Mouse (Mus musculus) adrenal gland, postnatal 10 days (tissue): ENCODE data around the gene Npdc1. TPM values are rescaled to one million over a fixed set of nuclear protein-coding genes. Genes with fewer than 3 reads are reported as not detected.
A peak's percentile ranks its signal among the peaks of the same experiment; 100 is the strongest.

Experiments
- DNase-seq: peaks from one replicate; pipeline ENCODE4 v3.0.0; 2021; ENCODE audit warnings: mixed read lengths
- long read RNA-seq, 2 experiments: library from polyadenylated mRNA; stranded (forward); transcript quantifications; one replicate each; pipeline ENCODE4 v2.0.0; 2021
- total RNA-seq, 2 experiments: library from RNA; stranded (reverse); gene quantifications; 2 replicates each; pipeline ENCODE4 v1.2.3; 2021

The Npdc1 gene
- total RNA-seq: 10 to 100 TPM; 67.8 to 83.9 TPM
- long read RNA-seq, experiment 1, transcript Npdc1-202 (9 exons, 1,485 nt): major isoform, 64 of 98 reads
- long read RNA-seq, experiment 1, partial matches to known transcripts: 25 of 98 reads
- long read RNA-seq, experiment 1, other reads (novel, unspliced or antisense): 6 of 98 reads
- long read RNA-seq, experiment 2, transcript Npdc1-202 (9 exons, 1,485 nt): major isoform, 39 of 55 reads
- long read RNA-seq, experiment 2, partial matches to known transcripts: 4 of 55 reads
- long read RNA-seq, experiment 2, other reads (novel, unspliced or antisense): 11 of 55 reads

DNA sequence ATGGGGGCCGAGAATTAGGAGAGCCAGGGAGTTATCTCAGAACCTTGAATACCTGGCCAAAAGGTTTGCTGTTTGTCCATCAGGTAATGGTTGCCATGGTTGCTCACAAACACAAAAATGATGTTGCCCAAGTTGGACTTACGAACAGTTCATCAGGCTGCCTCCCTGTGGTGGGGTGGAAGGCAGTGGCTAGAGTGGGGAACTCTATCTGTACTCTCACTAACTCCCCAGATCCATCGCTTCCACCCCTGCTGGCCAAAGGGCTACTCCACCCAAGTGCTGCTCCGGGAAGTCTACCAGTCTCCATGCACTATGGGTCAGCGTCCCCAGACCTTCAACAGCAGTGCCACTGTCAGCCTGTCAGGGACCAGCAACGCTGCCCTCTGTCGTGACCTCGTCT, at the start of gene Npdc1:
Gene Npdc1, plus strand, starts transcription at position 301 of the 400 bp plus-strand sequence.
- DNase-seq: no peak

DNA sequence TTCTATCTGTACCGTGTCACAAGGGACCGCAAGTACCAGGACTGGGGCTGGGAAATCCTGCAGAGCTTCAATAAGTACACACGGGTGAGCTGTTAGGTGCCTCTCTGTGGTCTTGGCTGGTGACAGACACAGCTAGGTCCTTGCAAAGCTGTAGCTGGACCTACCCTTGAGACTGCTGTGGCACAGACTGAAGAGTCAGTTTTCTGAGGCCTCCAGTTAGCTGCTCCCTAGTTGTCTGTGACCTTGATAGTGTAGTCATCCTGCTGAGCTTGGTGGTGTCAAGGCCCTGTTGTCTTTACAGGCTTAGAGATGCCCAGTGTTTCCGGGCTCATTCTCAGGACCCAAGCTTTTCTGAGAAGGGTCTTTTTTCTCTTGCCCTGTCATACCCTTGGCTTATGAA, 49.7 kb upstream of the Npdc1 start:
- DNase-seq: peak; percentile 31

- no peak for DNase-seq
These were observed 48.5 kb upstream of the Npdc1 start for GRCm38 (mm10) chr2:25350701-25351100.

- no peak for DNase-seq
These were observed 44.9 kb upstream of the Npdc1 start for GRCm38 (mm10) chr2:25354211-25354610.

GRCm38 (mm10) chr2:25355419-25356066, 43.6 kb upstream of the Npdc1 start:
- DNase-seq: no peak

DNA sequence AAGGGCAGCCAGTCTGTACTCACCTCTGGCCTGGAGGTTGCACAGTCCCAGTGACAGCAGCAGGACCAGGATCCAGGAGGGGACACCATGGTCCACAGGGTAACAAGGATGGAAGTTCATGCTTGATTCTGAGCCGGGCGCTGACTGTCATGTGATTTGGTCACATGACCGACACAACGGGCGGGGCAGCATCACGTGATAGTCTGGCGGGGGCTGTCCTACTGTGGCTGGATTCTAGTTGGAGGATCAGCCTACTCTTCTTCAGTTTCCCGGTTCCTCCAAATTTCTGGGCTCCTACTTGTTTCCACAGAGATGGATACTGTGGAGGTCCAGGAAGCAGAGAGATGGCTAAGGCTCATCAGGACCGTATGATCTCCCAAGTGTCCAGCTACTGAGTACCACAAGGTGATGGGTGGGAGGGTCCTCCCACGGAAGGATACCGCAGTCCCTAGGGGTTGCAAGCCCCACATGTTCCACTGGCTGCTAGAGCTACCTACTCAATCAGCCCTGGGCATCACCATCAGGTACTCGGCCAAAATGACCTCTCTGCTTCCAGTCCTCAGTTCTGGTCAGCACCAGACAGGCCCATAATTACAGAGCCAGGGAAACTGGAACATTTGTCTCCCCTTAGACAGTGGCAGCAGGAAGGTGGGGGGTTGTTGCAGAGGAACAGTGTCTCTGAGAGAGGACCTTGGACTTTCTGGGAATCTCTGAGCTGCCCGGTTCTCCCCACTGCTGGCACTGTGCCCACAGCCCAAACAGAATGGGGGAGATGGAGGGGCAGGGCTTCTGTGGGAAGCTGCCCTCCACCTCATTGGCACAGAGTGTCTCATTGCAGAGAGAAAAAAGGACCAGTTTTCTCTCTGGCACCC, 42.7 kb upstream of the Npdc1 start, which contains the start of gene Dpp7:
Gene Dpp7, minus strand, starts transcription at position 152 of the 872 bp plus-strand sequence.
- DNase-seq: peak; percentile 87

DNA sequence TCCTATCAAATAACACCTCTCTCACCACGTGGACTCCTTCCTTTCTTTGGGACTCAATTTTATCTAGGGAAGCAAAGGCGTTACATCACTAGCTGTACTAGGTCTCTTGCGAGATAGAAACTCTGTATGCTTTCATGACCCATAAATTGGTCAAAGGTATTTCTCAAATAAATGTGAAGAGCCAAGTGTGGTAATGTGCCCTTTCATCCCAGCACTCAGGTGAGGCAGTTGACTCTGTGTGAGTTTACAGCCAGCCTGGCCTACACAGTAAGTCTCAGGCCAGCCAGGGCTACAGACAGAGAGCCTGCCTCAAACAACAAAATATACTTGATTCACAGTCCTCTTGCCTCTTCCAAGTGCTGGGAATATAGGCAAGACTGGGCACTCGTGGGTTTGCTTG, 39.3 kb upstream of the Npdc1 start:
- no peak for DNase-seq

DNA sequence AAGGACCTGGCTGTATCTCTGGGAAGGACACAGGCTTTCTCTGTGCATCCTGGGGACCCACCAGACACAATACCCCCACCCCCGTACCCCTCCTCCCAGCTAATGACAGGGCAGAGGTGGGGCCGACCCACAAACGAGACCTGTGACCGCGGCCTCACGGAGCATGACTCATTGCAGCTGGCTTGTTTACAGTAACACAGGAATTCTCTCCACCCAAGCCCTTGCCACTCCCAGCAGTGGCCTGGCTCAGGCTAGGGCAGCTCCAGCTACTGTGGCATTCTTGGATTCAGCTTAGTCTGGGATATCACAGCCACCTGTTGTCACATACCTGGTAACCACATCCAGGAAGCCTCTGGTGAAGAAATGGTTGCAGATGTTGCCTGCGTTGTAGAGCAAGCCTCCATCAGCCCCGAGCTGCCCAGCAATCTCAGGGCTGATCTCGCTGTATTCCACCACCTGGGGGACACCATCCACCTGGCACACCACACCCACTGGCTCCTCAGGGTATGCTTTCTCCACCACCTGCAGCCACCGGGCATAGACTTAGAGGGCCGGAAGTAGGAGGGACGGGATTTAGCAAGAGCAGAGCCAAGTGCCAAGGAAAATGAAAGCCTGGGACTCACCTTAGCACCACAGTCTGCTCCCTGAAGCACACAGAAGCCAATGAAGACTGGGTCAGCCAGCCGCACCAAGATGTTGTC, 35.5 kb upstream of the Npdc1 start:
- DNase-seq: no peak

DNA sequence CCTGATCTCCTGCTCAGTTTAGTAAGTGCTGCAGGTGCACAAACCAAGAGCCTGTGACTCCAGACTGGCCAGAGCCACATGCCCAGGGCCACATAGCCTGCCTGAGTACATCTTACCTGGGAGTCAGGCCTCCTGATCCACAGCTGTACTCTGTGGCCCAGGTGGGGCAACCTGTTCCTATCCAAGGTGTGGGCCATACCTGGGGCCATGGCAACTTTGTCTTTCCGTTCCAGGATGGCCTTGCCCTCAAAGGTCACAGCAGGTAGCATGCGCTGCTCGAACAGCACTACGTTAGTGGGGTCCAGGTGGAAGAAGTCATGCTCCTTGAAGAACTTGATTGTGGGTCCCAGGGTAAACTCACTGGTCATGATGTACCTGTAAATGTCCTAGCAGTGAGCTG, 34.8 kb upstream of the Npdc1 start:
- no peak for DNase-seq

DNA sequence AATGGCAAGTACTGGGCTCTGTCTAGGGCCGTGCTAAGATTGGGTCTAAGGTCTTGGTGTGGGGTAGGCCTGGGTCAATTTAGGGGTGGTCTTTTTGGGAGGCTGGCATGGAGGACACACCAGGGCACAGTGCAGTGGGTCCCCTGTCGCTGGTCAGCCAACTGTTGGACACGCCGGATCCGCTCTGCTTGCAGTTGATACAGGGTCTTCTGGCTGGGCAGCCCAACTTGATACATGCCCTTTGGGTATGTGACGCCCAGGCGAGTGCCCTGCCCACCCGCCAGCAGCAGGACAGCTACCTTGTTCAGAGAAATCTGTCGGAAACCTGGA, 34.4 kb upstream of the Npdc1 start:
- DNase-seq: no peak

DNA sequence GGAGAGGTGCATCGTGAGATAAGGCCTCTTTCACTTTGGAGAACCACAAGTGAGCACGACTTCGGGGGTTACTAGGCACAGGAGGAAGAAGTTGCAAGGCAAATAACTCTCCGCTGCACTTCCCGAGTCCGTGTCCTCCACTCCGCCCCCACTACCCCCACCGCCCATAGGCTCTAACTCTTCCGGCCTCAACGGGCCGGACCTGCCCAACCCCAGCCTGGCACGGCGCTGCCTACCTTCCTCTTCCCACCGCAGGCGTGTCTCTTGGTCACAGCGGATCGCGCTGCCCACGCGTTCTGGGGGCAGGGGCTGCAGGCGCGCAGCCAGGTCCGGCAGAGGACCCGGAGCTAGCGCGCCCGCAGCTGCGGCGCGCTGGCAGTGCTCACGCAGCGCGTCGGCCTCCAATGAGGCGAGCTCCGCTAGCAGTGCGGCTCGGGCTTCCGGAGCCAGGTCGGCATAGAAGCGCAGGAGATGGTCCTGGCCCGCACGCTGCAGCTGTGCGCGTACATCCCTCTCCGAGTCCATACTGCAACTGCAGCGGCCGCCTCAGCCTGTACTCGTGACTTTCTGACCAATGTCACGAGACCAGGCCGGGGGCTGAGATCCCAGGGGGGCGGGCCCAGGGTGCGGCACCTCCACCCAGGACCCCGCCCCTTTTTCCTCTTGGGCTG, 33.9 kb upstream of the Npdc1 start, which contains the start of gene Uap1l1:
Gene Uap1l1, minus strand, starts transcription at position 592 of the 671 bp plus-strand sequence.
- DNase-seq: peak; percentile 85

DNA sequence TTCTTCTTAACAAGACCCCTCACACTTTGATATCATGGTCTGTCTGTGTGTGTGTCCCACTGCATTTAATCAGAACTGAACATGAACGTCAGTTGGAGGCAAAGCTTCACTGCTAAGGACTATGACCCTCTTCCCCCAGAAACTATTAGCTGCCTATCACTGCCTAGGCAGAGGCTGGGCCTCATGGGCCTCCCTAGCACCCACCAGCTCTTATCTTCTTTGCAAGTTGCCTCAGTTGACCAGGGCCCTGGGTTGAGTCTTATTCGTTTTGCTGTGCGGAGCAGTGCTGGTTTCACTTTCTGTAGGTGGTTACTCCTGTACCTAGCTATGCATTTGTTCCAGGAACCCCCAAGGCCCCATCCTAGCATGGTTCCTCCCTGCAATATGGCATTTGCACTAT, 29.2 kb upstream of the Npdc1 start:
- DNase-seq: no peak

GRCm38 (mm10) chr2:25371764-25372643, 27.1 kb upstream of the Npdc1 start, which contains the start of gene Sapcd2:
TSS of gene Sapcd2 (plus strand) at chr2:25372321.
- peak; percentile 90 for DNase-seq

GRCm38 (mm10) chr2:25372644-25373391, 26.3 kb upstream of the Npdc1 start:
- DNase-seq: no peak

DNA sequence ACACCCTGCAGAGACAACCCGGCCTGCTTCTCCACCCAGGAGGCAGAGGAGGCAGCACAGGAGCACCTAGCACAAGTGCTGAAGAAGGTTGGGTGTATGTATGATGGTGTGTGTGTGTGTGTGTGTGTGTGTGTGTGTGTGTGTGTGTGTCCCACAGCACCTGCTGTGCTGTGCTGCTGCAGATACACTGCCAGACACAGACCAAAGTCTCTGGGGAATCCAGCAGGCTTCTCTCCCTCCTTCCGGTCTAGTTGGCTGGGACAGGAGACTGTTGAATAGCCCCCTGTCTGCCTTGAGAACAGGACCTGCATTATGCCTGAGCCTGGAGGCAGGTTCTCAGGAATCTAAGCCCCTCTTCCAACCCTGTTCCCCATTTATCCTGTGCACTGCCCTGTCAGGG, 25.7 kb upstream of the Npdc1 start:
- DNase-seq: no peak

- peak; percentile 63 for DNase-seq
These were observed 22.6 kb upstream of the Npdc1 start for GRCm38 (mm10) chr2:25376589-25376988.

- DNase-seq: no peak
These were observed 14.7 kb upstream of the Npdc1 start for GRCm38 (mm10) chr2:25384492-25384891.

- DNase-seq: no peak
These were observed 7.9 kb upstream of the Npdc1 start for GRCm38 (mm10) chr2:25391266-25391665.

GRCm38 (mm10) chr2:25394281-25395221, 4.6 kb upstream of the Npdc1 start:
- peak; percentile 20 for DNase-seq
